Mouse (Mus musculus): ENCODE measurements around the gene Olfr1393. TPM values are rescaled to one million over a fixed set of nuclear protein-coding genes. Genes with fewer than 3 reads are reported as not detected.

Olfr1393 gene
- polyA plus RNA-seq, 1 experiment from 2014 or later: not detected

GRCm38 (mm10) chr11:49243727-49244594, 34.1 kb upstream of the Olfr1393 start, which contains the start of gene Mgat1:
TSS of gene Mgat1 (plus strand) at chr11:49244191.
- under 1% methylated on average over 59 of the region's 60 CpGs for WGBS
- Histone ChIP-seq H3K27ac (ENCODE audit: low read length) (peak within 1 kb of the TSS; percentile 92), H3K27me3 (ENCODE audit: control insufficient read depth, insufficient read depth, low read length) (no peaks in the 10 kb centered on the region), H3K9me3 (replicated peaks; ENCODE audit: control insufficient read depth, low read length) (no peaks in the 10 kb centered on the region), H3K4me2 (ENCODE audit: low read depth, low read length) (peak within 1 kb of the TSS; percentile 83), H3K4me1 (ENCODE audit: control insufficient read depth, insufficient read depth, low read length) (peaks cover 34% of the 10 kb centered on the region), H3K9ac (ENCODE audit: low read length) (peak within 1 kb of the TSS; percentile 85), H3K36me3 (ENCODE audit: control insufficient read depth, insufficient read depth, low read length) (no peaks in the 10 kb centered on the region), H3K4me3 (replicated peaks; ENCODE audit: low read length) (peak within 1 kb of the TSS; percentile 63)
- peak; percentile 93 for ATAC-seq (ENCODE audit: insufficient read depth, low FRiP score)

- Histone ChIP-seq H3K27ac (ENCODE audit: low read length) (peak overlapping the region; percentile 92), H3K9me3 (replicated peaks; ENCODE audit: control insufficient read depth, low read length) (no peaks in the 10 kb centered on the region), H3K4me3 (replicated peaks; ENCODE audit: low read length) (peak overlapping the region; percentile 63), H3K4me2 (ENCODE audit: low read depth, low read length) (peak overlapping the region; percentile 83), H3K36me3 (ENCODE audit: control insufficient read depth, insufficient read depth, low read length) (no peaks in the 10 kb centered on the region), H3K27me3 (ENCODE audit: control insufficient read depth, insufficient read depth, low read length) (no peaks in the 10 kb centered on the region), H3K4me1 (ENCODE audit: control insufficient read depth, insufficient read depth, low read length) (peaks cover 40% of the 10 kb centered on the region), H3K9ac (ENCODE audit: low read length) (peak overlapping the region; percentile 85)
- 2% methylated on average over 4 of the region's 4 CpGs for WGBS
- ATAC-seq (ENCODE audit: insufficient read depth, low FRiP score): no peak
Measured at GRCm38 (mm10) chr11:49244595-49244930, 33.5 kb upstream of the Olfr1393 start.

- Histone ChIP-seq H3K4me3 (replicated peaks; ENCODE audit: low read length) (peak overlapping the region; percentile 63), H3K36me3 (ENCODE audit: control insufficient read depth, insufficient read depth, low read length) (no peaks in the 10 kb centered on the region), H3K9ac (ENCODE audit: low read length) (peak overlapping the region; percentile 85), H3K9me3 (replicated peaks; ENCODE audit: control insufficient read depth, low read length) (no peaks in the 10 kb centered on the region), H3K4me2 (ENCODE audit: low read depth, low read length) (peak overlapping the region; percentile 83), H3K27me3 (ENCODE audit: control insufficient read depth, insufficient read depth, low read length) (no peaks in the 10 kb centered on the region), H3K4me1 (ENCODE audit: control insufficient read depth, insufficient read depth, low read length) (peaks cover 46% of the 10 kb centered on the region), H3K27ac (ENCODE audit: low read length) (peak overlapping the region; percentile 92)
- no peak for ATAC-seq (ENCODE audit: insufficient read depth, low FRiP score)
- WGBS: 22% methylated on average over 7 of the region's 7 CpGs
Measured at GRCm38 (mm10) chr11:49245176-49245575, 32.9 kb upstream of the Olfr1393 start.

DNA sequence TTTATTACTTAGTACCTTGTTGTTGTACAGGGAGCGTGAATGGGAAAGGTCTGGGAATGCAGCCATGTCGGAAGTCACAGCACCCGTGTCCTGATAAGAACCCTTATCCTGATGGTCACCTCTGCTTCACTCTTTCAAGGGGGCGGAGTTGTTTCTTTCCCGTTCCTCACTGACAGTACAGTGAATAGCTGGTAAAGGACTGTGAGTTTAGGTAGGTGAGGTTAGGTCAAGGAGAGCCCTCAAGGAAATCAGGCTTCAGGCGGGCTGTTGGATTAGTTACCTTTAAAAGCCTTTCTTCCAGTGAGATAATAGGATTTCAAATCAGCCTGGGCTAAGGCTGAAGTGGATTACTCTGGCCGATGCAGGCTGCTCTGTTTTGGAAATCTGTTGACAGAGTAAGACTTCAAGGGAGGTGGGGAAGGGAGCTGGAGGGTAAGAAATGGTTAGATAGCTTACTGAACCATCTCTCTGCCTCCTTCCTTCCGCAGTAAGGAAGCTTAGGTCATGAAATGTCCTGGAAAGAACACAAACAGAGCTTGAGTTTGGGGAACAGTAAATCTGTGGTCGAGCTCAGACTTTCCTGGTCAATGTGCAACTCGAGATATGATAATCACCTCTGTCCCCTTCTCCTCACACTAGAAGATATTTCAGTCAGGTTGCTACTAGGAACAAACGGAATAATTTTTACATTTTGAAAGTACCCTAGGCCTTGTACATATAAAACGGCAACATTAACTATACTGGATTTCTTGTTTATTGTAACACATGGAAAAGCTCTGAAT, 32.3 kb upstream of the Olfr1393 start:
- Histone ChIP-seq H3K27ac (ENCODE audit: low read length) (peak overlapping the region; percentile 26), H3K9me3 (replicated peaks; ENCODE audit: control insufficient read depth, low read length) (no peaks in the 10 kb centered on the region), H3K27me3 (ENCODE audit: control insufficient read depth, insufficient read depth, low read length) (no peaks in the 10 kb centered on the region), H3K9ac (ENCODE audit: low read length) (peak overlapping the region; percentile 2), H3K4me2 (ENCODE audit: low read depth, low read length) (peak overlapping the region; percentile 83), H3K4me3 (replicated peaks; ENCODE audit: low read length) (peak overlapping the region; percentile 63), H3K4me1 (ENCODE audit: control insufficient read depth, insufficient read depth, low read length) (peaks cover 47% of the 10 kb centered on the region), H3K36me3 (ENCODE audit: control insufficient read depth, insufficient read depth, low read length) (no peaks in the 10 kb centered on the region)
- 29% methylated on average over 12 of the region's 12 CpGs for WGBS
- no peak for ATAC-seq (ENCODE audit: insufficient read depth, low FRiP score)

DNA sequence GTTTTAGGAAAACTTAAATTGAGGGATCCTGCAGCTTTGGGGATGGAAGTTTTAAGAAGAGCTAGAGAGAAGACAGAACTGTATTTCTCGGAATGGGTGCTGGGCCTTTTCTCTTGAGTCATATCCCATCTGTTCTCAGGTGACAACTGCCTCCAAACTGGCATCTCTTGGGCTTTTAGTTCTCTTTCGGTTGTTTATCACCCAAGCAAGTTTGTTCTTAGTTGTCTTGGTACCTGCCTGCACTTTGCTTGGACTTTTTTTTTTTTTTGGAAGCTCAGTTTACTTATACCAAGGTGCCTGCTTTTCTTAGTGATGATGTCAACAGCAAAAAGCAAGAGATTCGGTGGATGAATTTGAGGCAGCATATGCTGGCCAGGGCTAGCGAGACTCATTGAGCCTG, 31.6 kb upstream of the Olfr1393 start:
- no peak overlapping the region for H3K9ac ChIP-seq (ENCODE audit: low read length)
- no peaks in the 10 kb centered on the region for H3K9me3 ChIP-seq (replicated peaks; ENCODE audit: control insufficient read depth, low read length)
- no peak for ATAC-seq (ENCODE audit: insufficient read depth, low FRiP score)
- H3K27ac ChIP-seq (ENCODE audit: low read length): peak overlapping the region; percentile 94; the same call in 1 of the 2 replicates
- peak overlapping the region; percentile 83; the same call in 1 of the 2 replicates for H3K4me2 ChIP-seq (ENCODE audit: low read depth, low read length)
- no peak overlapping the region for H3K4me3 ChIP-seq (replicated peaks; ENCODE audit: low read length)
- H3K36me3 ChIP-seq (ENCODE audit: control insufficient read depth, insufficient read depth, low read length): no peaks in the 10 kb centered on the region
- peaks cover 54% of the 10 kb centered on the region for H3K4me1 ChIP-seq (ENCODE audit: control insufficient read depth, insufficient read depth, low read length)
- H3K27me3 ChIP-seq (ENCODE audit: control insufficient read depth, insufficient read depth, low read length): no peaks in the 10 kb centered on the region
- WGBS: 72% methylated on average over 4 of the region's 4 CpGs

DNA sequence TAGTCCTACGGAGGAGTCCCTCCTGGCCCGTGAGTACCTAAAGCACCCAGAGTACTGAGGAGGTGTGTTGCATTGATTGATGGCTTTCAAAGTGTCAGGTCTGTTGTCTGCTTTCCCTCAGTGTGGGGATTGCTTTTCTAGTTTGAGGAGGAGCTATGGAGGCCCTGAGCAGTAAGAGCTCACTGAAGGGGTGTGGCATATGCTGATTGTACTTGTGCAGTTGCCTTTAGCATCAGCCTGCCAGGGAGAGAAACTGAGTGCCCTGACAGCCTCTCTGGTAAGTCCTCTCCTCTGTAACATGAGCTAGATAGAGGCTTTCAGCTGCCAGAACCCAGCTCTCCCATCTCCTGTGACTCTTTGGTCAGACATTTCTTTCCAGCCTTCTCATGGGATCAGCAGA, 30.8 kb upstream of the Olfr1393 start:
- peak overlapping the region; percentile 0; the same call in 1 of the 2 replicates for H3K4me2 ChIP-seq (ENCODE audit: low read depth, low read length)
- H3K27ac ChIP-seq (ENCODE audit: low read length): peak overlapping the region; percentile 94
- no peak overlapping the region for H3K9ac ChIP-seq (ENCODE audit: low read length)
- no peaks in the 10 kb centered on the region for H3K9me3 ChIP-seq (replicated peaks; ENCODE audit: control insufficient read depth, low read length)
- no peaks in the 10 kb centered on the region for H3K36me3 ChIP-seq (ENCODE audit: control insufficient read depth, insufficient read depth, low read length)
- H3K4me1 ChIP-seq (ENCODE audit: control insufficient read depth, insufficient read depth, low read length): peaks cover 62% of the 10 kb centered on the region
- no peak overlapping the region for H3K4me3 ChIP-seq (replicated peaks; ENCODE audit: low read length)
- H3K27me3 ChIP-seq (ENCODE audit: control insufficient read depth, insufficient read depth, low read length): no peaks in the 10 kb centered on the region
- WGBS: 23% methylated on average over 2 of the region's 2 CpGs
- ATAC-seq (ENCODE audit: insufficient read depth, low FRiP score): no peak

GRCm38 (mm10) chr11:49248226-49248973, 29.7 kb upstream of the Olfr1393 start:
- Histone ChIP-seq H3K9ac (ENCODE audit: low read length) (peak overlapping the region; percentile 40; the same call in 1 of the 2 replicates), H3K27me3 (ENCODE audit: control insufficient read depth, insufficient read depth, low read length) (no peaks in the 10 kb centered on the region), H3K4me3 (replicated peaks; ENCODE audit: low read length) (no peak overlapping the region), H3K4me2 (ENCODE audit: low read depth, low read length) (peak overlapping the region; percentile 25; the same call in 1 of the 2 replicates), H3K27ac (ENCODE audit: low read length) (peak overlapping the region; percentile 94), H3K9me3 (replicated peaks; ENCODE audit: control insufficient read depth, low read length) (no peaks in the 10 kb centered on the region), H3K4me1 (ENCODE audit: control insufficient read depth, insufficient read depth, low read length) (peaks cover 59% of the 10 kb centered on the region), H3K36me3 (ENCODE audit: control insufficient read depth, insufficient read depth, low read length) (no peaks in the 10 kb centered on the region)
- 36% methylated on average over 6 of the region's 6 CpGs for WGBS
- ATAC-seq (ENCODE audit: insufficient read depth, low FRiP score): no peak

- Histone ChIP-seq H3K27me3 (ENCODE audit: control insufficient read depth, insufficient read depth, low read length) (no peaks in the 10 kb centered on the region), H3K4me3 (replicated peaks; ENCODE audit: low read length) (no peak overlapping the region), H3K27ac (ENCODE audit: low read length) (peak overlapping the region; percentile 94), H3K4me2 (ENCODE audit: low read depth, low read length) (peak overlapping the region; percentile 77), H3K4me1 (ENCODE audit: control insufficient read depth, insufficient read depth, low read length) (peaks cover 59% of the 10 kb centered on the region), H3K9ac (ENCODE audit: low read length) (peak overlapping the region; percentile 92; the same call in 1 of the 2 replicates), H3K9me3 (replicated peaks; ENCODE audit: control insufficient read depth, low read length) (no peaks in the 10 kb centered on the region), H3K36me3 (ENCODE audit: control insufficient read depth, insufficient read depth, low read length) (no peaks in the 10 kb centered on the region)
- ATAC-seq (ENCODE audit: insufficient read depth, low FRiP score): no peak
- 62% methylated on average over 6 of the region's 6 CpGs for WGBS
Measured at GRCm38 (mm10) chr11:49248974-49249700, 29.0 kb upstream of the Olfr1393 start.

All from stomach, embryonic 16.5 days (tissue).